Mouse (Mus musculus) forebrain, embryonic 13.5 days (tissue): Measurements from ENCODE around the gene A530084C06Rik. TPM values are rescaled to one million over a fixed set of nuclear protein-coding genes. Genes with fewer than 3 reads are reported as not detected.

Experiments used
- ATAC-seq: fragments of 200-750 bp; cut with Nextera tagmentation; 2 replicates; pipeline ENCODE4 v1.8.0; 2017
- H3K27ac ChIP-seq: fragments of 300-500 bp; sonication (generic); 2 replicates; pipeline ENCODE4 v1.5.1; 2015; ENCODE audit warnings: inconsistent platforms, mild to moderate bottlenecking, moderate library complexity
- H3K27me3 ChIP-seq: fragments of 300-500 bp; sonication (generic); 2 replicates; pipeline ENCODE4 v1.6.1; 2015; ENCODE audit warnings: mild to moderate bottlenecking, inconsistent platforms
- H3K36me3 ChIP-seq: fragments of 300-500 bp; sonication (generic); 2 replicates; pipeline ENCODE4 v1.6.1; 2015; ENCODE audit warnings: mild to moderate bottlenecking, inconsistent platforms; ENCODE audit not compliant: poor library complexity, severe bottlenecking
- H3K4me1 ChIP-seq: fragments of 300-500 bp; sonication (generic); 2 replicates; pipeline ENCODE4 v1.6.1; 2015; ENCODE audit warnings: inconsistent platforms
- H3K4me2 ChIP-seq: fragments of 300-500 bp; sonication (generic); 2 replicates; pipeline ENCODE4 v1.6.1; 2015; ENCODE audit warnings: inconsistent platforms, mild to moderate bottlenecking, moderate library complexity
- H3K4me3 ChIP-seq: fragments of 300-500 bp; sonication (generic); 2 replicates; pipeline ENCODE4 v1.5.1; 2015; ENCODE audit warnings: mild to moderate bottlenecking, inconsistent platforms
- H3K9ac ChIP-seq: fragments of 300-500 bp; sonication (generic); 2 replicates; pipeline ENCODE4 v1.6.1; 2015; ENCODE audit warnings: mild to moderate bottlenecking, inconsistent platforms
- H3K9me3 ChIP-seq: fragments of 300-500 bp; sonication (generic); replicated peaks from 2 replicates; pipeline ENCODE4 v1.6.1; 2016; ENCODE audit warnings: inconsistent platforms
- WGBS: fragments of 180-500 bp; shearing (Covaris S2); methylation state at CpG from one replicate; pipeline ENCODE4 v1.1.7; 2015; 5-methylcytosine and 5-hydroxymethylcytosine counted together
- polyA plus RNA-seq: library from polyadenylated mRNA; unstranded; fragments of >200 nt; fragmentation: Nextera tagmentation; extraction: Ambion mirVana; gene quantifications from 2 replicates; pipeline ENCODE4 v1.2.1, GENCODE M21; 2015

A530084C06Rik gene
- not detected in 2 replicates for polyA plus RNA-seq

- H3K4me1 ChIP-seq, result peaks cover 28% of the 10 kb centered on the region
- no peak within 1 kb of the TSS; the same call in 1 of the 2 replicates for H3K27ac ChIP-seq
- peak; percentile 65 for ATAC-seq
- no peaks in the 10 kb centered on the region for H3K9me3 ChIP-seq
- no peaks in the 10 kb centered on the region for H3K36me3 ChIP-seq
- WGBS, result under 1% methylated on average over 87 of the region's 88 CpGs
- peaks cover 95% of the 10 kb centered on the region for H3K27me3 ChIP-seq
- peak within 1 kb of the TSS; percentile 60 for H3K9ac ChIP-seq
- H3K4me2 ChIP-seq, result peak within 1 kb of the TSS; percentile 84
- peak within 1 kb of the TSS; percentile 52 for H3K4me3 ChIP-seq
Observed at GRCm38 (mm10) chr13:31558521-31559418, at the start of gene A530084C06Rik. Gene A530084C06Rik, minus strand, starts transcription at chr13:31559333.

GRCm38 (mm10) chr13:31603964-31604363, 44.8 kb upstream of the A530084C06Rik start:
- Histone ChIP-seq H3K4me1 (no peaks in the 10 kb centered on the region), H3K9me3 (no peaks in the 10 kb centered on the region), H3K27me3 (no peaks in the 10 kb centered on the region), H3K27ac (no peak overlapping the region), H3K4me2 (no peak overlapping the region), H3K4me3 (no peak overlapping the region), H3K36me3 (no peaks in the 10 kb centered on the region), H3K9ac (no peak overlapping the region)
- ATAC-seq, result no peak
- 45% methylated on average over 6 of the region's 6 CpGs for WGBS

GRCm38 (mm10) chr13:31599576-31599975, 40.4 kb upstream of the A530084C06Rik start:
- H3K36me3 ChIP-seq, result no peaks in the 10 kb centered on the region
- no peak overlapping the region for H3K4me3 ChIP-seq
- H3K27me3 ChIP-seq, result no peaks in the 10 kb centered on the region
- H3K4me1 ChIP-seq, result no peaks in the 10 kb centered on the region
- no peak overlapping the region for H3K4me2 ChIP-seq
- H3K27ac ChIP-seq, result no peak overlapping the region
- no peak overlapping the region for H3K9ac ChIP-seq
- H3K9me3 ChIP-seq, result no peaks in the 10 kb centered on the region
- 84% methylated on average over 5 of the region's 5 CpGs for WGBS
- no peak for ATAC-seq

GRCm38 (mm10) chr13:31587341-31587740, 28.2 kb upstream of the A530084C06Rik start:
- Histone ChIP-seq H3K4me2 (no peak overlapping the region), H3K4me1 (no peaks in the 10 kb centered on the region), H3K4me3 (no peak overlapping the region), H3K9me3 (no peaks in the 10 kb centered on the region), H3K27me3 (no peaks in the 10 kb centered on the region), H3K27ac (no peak overlapping the region), H3K36me3 (no peaks in the 10 kb centered on the region), H3K9ac (no peak overlapping the region)
- 82% methylated on average over 5 of the region's 5 CpGs for WGBS
- no peak for ATAC-seq

- Histone ChIP-seq H3K4me1 (peaks cover 10% of the 10 kb centered on the region; the same call in 1 of the 2 replicates), H3K9me3 (no peaks in the 10 kb centered on the region), H3K4me3 (no peak overlapping the region), H3K9ac (no peak overlapping the region), H3K27me3 (no peaks in the 10 kb centered on the region), H3K27ac (no peak overlapping the region), H3K4me2 (no peak overlapping the region), H3K36me3 (no peaks in the 10 kb centered on the region)
- ATAC-seq, result no peak
- WGBS, result 66% methylated on average over 9 of the region's 9 CpGs
Observed at GRCm38 (mm10) chr13:31579866-31580265, 20.7 kb upstream of the A530084C06Rik start.

GRCm38 (mm10) chr13:31578389-31578788, 19.3 kb upstream of the A530084C06Rik start:
- ATAC-seq, result peak; percentile 41; the same call in 1 of the 2 replicates
- Histone ChIP-seq H3K9ac (no peak overlapping the region), H3K4me1 (peaks cover 10% of the 10 kb centered on the region; the same call in 1 of the 2 replicates), H3K4me2 (no peak overlapping the region), H3K27me3 (no peaks in the 10 kb centered on the region), H3K27ac (no peak overlapping the region), H3K9me3 (no peaks in the 10 kb centered on the region), H3K4me3 (no peak overlapping the region), H3K36me3 (no peaks in the 10 kb centered on the region)
- 24% methylated on average over 10 of the region's 10 CpGs for WGBS

- H3K9ac ChIP-seq, result no peak overlapping the region
- H3K9me3 ChIP-seq, result no peaks in the 10 kb centered on the region
- H3K27ac ChIP-seq, result no peak overlapping the region
- H3K4me2 ChIP-seq, result no peak overlapping the region
- peaks cover 10% of the 10 kb centered on the region; the same call in 1 of the 2 replicates for H3K4me1 ChIP-seq
- H3K36me3 ChIP-seq, result no peaks in the 10 kb centered on the region
- no peaks in the 10 kb centered on the region for H3K27me3 ChIP-seq
- WGBS, result 36% methylated on average over 6 of the region's 6 CpGs
- ATAC-seq, result 0 out of 2 replicates have a peak, but pooled peaks have one; percentile 16
- no peak overlapping the region for H3K4me3 ChIP-seq
Observed at GRCm38 (mm10) chr13:31577576-31577975, 18.4 kb upstream of the A530084C06Rik start.

- 68% methylated on average over 4 of the region's 4 CpGs for WGBS
- Histone ChIP-seq H3K27ac (no peak overlapping the region), H3K4me3 (no peak overlapping the region), H3K9ac (no peak overlapping the region), H3K27me3 (no peaks in the 10 kb centered on the region), H3K4me2 (no peak overlapping the region), H3K9me3 (no peaks in the 10 kb centered on the region), H3K36me3 (no peaks in the 10 kb centered on the region), H3K4me1 (peaks cover 10% of the 10 kb centered on the region; the same call in 1 of the 2 replicates)
- ATAC-seq, result no peak
Observed at GRCm38 (mm10) chr13:31576696-31577095, 17.6 kb upstream of the A530084C06Rik start.

GRCm38 (mm10) chr13:31574627-31575026, 15.5 kb upstream of the A530084C06Rik start:
- H3K27ac ChIP-seq, result no peak overlapping the region
- no peaks in the 10 kb centered on the region for H3K9me3 ChIP-seq
- H3K9ac ChIP-seq, result no peak overlapping the region
- no peaks in the 10 kb centered on the region for H3K27me3 ChIP-seq
- H3K36me3 ChIP-seq, result no peaks in the 10 kb centered on the region
- WGBS, result 72% methylated on average over 3 of the region's 3 CpGs
- no peak overlapping the region for H3K4me3 ChIP-seq
- no peak for ATAC-seq
- H3K4me1 ChIP-seq, result peaks cover 10% of the 10 kb centered on the region; the same call in 1 of the 2 replicates
- no peak overlapping the region for H3K4me2 ChIP-seq

GRCm38 (mm10) chr13:31572806-31573508, 13.8 kb upstream of the A530084C06Rik start:
- H3K27ac ChIP-seq, result no peak overlapping the region

GRCm38 (mm10) chr13:31567617-31568294, 8.6 kb upstream of the A530084C06Rik start:
- ATAC-seq, result no peak
- 85% methylated on average over 6 of the region's 6 CpGs for WGBS
- peaks cover 25% of the 10 kb centered on the region for H3K27me3 ChIP-seq

More at GRCm38 (mm10) chr13:31572806-31573508, 13.8 kb upstream of the A530084C06Rik start:
- Histone ChIP-seq H3K27me3 (no peaks in the 10 kb centered on the region), H3K4me3 (no peak overlapping the region), H3K9me3 (no peaks in the 10 kb centered on the region), H3K4me2 (no peak overlapping the region), H3K36me3 (no peaks in the 10 kb centered on the region), H3K4me1 (0 out of 2 replicates have a peak, but pooled peaks cover 4% of the 10 kb centered on the region), H3K9ac (no peak overlapping the region)
- ATAC-seq, result no peak
- WGBS, result 91% methylated on average over 10 of the region's 10 CpGs

More at GRCm38 (mm10) chr13:31567617-31568294, 8.6 kb upstream of the A530084C06Rik start:
- Histone ChIP-seq H3K9me3 (no peaks in the 10 kb centered on the region), H3K27ac (no peak overlapping the region), H3K4me1 (no peaks in the 10 kb centered on the region), H3K4me2 (no peak overlapping the region), H3K36me3 (no peaks in the 10 kb centered on the region), H3K9ac (no peak overlapping the region), H3K4me3 (no peak overlapping the region)
